Mouse (Mus musculus): ENCODE results near the gene Cyb5d2.
"Not testable (repeated sequence)": the region's sequence is repeated elsewhere in the genome, so short reads cannot be mapped to it uniquely, and the experiment has no call there.

DNA sequence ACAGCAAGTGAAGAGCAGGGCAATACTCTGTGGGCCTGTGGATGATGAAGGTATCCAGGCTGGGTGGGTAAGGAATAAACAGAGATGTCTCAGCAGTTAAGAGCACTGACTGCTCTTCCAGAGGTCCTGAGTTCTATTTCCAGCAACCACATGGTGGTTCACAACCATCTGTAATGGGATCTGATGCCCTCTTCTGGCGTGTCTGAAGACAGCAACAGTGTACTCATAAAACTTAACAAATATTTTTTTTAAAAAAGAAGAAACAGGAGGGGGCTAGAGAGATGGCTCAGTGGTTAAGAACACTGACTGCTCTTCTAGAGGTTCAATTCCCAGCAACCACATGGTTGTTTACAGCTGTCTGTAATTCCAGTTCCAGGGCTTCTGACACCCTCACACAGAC is 23.3 kb downstream of the Cyb5d2 start:
- not testable (repeated sequence) for TF ChIP-seq CTCF (IDR thresholded peaks at IDR 0.05; ENCODE audit: low read depth, low read length); POLR2A (IDR thresholded peaks at IDR 0.05; ENCODE audit: borderline replicate concordance, low read depth, low read length)

Measured in bone marrow macrophage, adult 2 months (primary cell).